Mouse (Mus musculus) spleen, adult 2 months (tissue): ENCODE results near the gene Hist1h2af. TPM values are rescaled to one million over a fixed set of nuclear protein-coding genes. Genes with fewer than 3 reads are reported as not detected.
A peak's percentile ranks its signal among the peaks of the same experiment; 100 is the strongest.
"Not testable (repeated sequence)": the region's sequence is repeated elsewhere in the genome, so short reads cannot be mapped to it uniquely, and the experiment has no call there.

Source experiments
- DNase-seq, 2 experiments: peaks; one replicate each; pipeline versions ENCODE4 v3.0.0 to v3.0.0-alpha.2; 2012 to 2021; ENCODE audit warnings: low spot score in 2 of 2, low read depth in 1 of 2
- H3K27ac ChIP-seq: fragments of 200-500 bp; 2 replicates; pipeline ENCODE4 v1.5.1; 2012; ENCODE audit warnings: low read length, inconsistent platforms; ENCODE audit not compliant: insufficient read depth
- H3K27me3 ChIP-seq: fragments of 200-500 bp; 2 replicates; pipeline ENCODE4 v1.6.1; 2012; ENCODE audit warnings: mild to moderate bottlenecking, moderate library complexity, low read length, inconsistent platforms; ENCODE audit not compliant: control insufficient read depth, insufficient read depth
- H3K36me3 ChIP-seq: fragments of 200-500 bp; 2 replicates; pipeline ENCODE4 v1.6.1; 2012; ENCODE audit warnings: mild to moderate bottlenecking, low read length, inconsistent platforms; ENCODE audit not compliant: control insufficient read depth, insufficient read depth
- H3K4me1 ChIP-seq: fragments of 200-500 bp; 2 replicates; pipeline ENCODE4 v1.6.1; 2011; ENCODE audit warnings: inconsistent platforms; ENCODE audit not compliant: control insufficient read depth, insufficient read depth, insufficient read length
- H3K4me3 ChIP-seq: fragments of 200-500 bp; 2 replicates; pipeline ENCODE4 v1.5.1; 2011; ENCODE audit warnings: mild to moderate bottlenecking, inconsistent platforms; ENCODE audit not compliant: insufficient read depth, insufficient read length; ENCODE audit errors: extremely low read depth
- CTCF ChIP-seq: fragments of 200-500 bp; IDR thresholded peaks from 2 replicates; pipeline ENCODE4 v1.5.1; 2011; ENCODE audit warnings: mild to moderate bottlenecking, inconsistent platforms; ENCODE audit not compliant: insufficient read depth, insufficient read length, insufficient replicate concordance; ENCODE audit errors: extremely low read depth
- POLR2A ChIP-seq: fragments of 200-500 bp; IDR thresholded peaks from 2 replicates; pipeline ENCODE4 v1.6.1; 2011; ENCODE audit warnings: low read depth, low read length, inconsistent platforms
- WGBS: fragments of 180-500 bp; shearing (Covaris S2); methylation state at CpG from one replicate; pipeline ENCODE4 v1.1.7; 2018; 5-methylcytosine and 5-hydroxymethylcytosine counted together
- polyA plus RNA-seq: library from polyadenylated mRNA; depleted of rRNA; stranded (reverse); fragments of >200 nt; gene quantifications from 2 replicates; pipeline ENCODE4 v1.2.3, GENCODE M21; 2012

The Hist1h2af gene
- polyA plus RNA-seq, 1 experiment: 733 TPM

DNA sequence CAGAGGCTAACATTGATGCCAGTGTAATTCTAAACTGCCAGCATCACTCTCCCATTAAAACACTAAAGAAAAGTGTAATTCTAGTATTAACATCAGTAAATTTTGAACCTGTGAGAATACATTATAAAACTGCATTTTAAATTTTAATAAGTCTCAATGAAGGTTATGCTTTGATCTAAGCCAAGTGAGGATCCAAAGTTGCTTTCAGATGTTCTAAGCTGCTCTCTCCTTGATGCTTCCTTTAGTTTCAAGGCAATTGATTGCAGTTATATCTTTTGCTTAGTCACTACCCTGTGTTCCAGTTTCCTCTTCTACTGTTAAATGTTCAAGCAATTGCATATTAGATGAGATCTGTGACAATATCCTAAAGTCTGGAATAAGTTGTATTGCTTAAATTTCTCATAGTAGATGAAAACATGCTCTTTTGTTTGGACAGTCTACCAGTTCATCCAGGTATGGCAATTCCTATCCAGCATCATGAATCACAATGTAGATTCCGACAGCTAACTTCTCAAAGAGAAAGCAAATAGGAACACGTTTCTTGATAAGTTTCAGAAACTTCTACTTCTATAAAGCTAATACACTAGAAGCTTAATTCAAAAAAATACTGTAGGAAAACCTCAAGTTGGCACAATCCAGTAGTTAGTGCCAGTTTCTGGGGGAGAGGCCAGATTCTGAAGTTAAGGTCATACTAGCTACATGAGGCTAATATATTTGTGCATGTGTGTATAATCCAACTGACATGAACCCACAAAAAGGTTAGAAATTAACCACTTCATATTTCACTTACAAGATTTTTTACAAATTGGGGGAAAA, 38.7 kb downstream of the Hist1h2af start:
- WGBS: 32% methylated on average over 2 of the region's 2 CpGs
- Histone ChIP-seq H3K27me3 (no peaks in the 10 kb centered on the region), H3K4me3 (peak overlapping the region; percentile 30; the same call in 1 of the 2 replicates), H3K4me1 (peaks cover 2% of the 10 kb centered on the region; the same call in 1 of the 2 replicates), H3K27ac (no peak overlapping the region), H3K36me3 (no peaks in the 10 kb centered on the region)
- DNase-seq: no peak
- no peak for TF ChIP-seq CTCF

DNA sequence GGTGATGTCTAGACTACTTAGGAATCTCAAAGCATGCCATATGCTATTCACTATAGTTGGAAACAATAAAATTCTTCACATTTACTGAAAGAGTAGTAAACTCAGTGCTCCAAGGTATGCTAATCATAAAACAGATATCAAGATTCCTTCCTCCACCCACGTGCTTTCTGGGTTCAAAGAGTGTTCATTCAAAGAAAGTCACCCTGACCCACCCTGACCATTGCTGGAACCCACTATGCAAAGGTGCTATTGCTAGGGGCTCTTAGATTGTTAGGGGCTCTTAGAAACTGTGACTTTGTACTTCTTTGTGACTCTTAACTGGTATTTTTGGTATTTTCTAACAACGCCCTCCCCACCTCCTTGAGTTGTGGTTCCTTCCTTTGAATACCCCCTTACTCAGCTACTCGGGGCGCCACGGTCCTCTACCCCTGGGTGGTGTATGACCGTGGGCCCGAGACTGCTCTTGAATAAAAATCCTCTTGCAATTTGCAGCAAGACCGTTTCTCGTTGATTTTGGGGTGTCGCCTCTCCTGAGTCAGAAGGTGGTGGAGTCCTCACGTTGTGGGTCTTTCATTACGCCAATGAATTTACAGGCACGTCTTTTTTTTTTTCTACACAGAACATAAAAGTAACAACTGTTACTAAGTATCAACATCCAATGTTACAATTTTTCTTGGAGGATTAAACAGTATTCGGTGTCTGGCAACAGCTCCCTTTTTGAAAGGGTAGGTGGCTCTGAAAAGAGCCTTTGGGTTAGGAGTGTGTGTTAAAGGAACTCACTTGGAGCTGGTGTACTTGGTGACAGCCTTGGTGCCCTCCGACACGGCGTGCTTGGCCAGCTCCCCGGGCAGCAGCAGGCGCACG, 39.6 kb downstream of the Hist1h2af start:
- Histone ChIP-seq H3K4me3 (peak overlapping the region; percentile 33; the same call in 1 of the 2 replicates), H3K27ac (peak overlapping the region; percentile 95)
- not testable (repeated sequence) for H3K4me1 ChIP-seq, H3K36me3 ChIP-seq, H3K27me3 ChIP-seq, DNase-seq
- WGBS: 6% methylated on average over 20 of the region's 20 CpGs

DNA sequence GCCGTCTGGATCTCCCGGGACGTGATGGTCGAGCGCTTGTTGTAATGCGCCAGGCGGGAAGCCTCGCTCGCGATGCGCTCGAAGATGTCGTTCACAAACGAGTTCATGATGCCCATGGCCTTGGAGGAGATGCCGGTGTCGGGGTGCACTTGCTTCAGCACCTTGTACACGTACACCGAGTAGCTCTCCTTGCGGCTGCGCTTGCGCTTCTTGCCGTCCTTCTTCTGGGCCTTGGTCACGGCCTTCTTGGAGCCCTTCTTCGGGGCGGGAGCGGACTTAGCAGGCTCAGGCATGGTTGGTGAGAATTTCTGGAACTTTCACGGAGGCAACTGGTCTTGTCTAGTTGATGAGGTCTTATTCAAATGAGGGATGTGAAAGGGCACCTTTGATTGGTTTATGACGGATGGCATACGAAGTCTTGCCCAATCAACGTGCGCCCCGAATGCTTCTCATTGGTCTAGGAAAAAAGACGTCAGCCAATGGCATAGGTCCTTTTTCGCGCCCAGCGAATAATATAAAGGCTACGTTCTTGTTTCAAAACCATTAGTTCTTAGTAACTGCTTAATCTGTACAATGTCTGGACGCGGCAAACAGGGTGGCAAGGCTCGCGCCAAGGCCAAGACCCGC, 40.3 kb downstream of the Hist1h2af start, which contains the start of the genes Hist1h2bf and Hist1h2ad:
Hist1h2bf (minus strand) TSS at position 299 of the 627 bp plus-strand sequence.
Hist1h2ad (plus strand) TSS at position 484 of the 627 bp plus-strand sequence.
- Histone ChIP-seq H3K27ac (peak within 1 kb of the TSS; percentile 95), H3K4me3 (peak within 1 kb of the TSS; percentile 56)
- not testable (repeated sequence) for H3K4me1 ChIP-seq, H3K27me3 ChIP-seq, H3K36me3 ChIP-seq
- DNase-seq: peak; percentile 86 to 97
- under 1% methylated on average over 42 of the region's 42 CpGs for WGBS

DNA sequence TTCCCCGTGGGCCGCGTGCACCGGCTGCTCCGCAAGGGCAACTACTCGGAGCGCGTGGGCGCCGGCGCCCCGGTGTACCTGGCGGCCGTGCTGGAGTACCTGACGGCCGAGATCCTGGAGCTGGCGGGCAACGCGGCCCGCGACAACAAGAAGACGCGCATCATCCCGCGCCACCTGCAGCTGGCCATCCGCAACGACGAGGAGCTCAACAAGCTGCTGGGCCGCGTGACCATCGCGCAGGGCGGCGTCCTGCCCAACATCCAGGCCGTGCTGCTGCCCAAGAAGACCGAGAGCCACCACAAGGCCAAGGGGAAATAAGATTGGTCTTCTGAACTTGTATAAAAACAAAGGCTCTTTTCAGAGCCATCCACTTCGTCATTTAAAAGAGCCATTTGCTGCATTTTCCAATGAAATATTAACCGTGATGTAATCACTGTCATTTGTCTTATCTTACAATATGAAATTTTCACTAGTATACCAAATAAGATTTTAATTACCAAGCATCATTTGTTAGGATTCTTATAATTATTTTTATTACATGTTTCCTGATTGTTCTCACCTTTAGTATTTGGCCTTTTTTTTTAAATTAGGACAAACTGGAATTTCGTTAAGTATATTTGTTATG, 41.0 kb downstream of the Hist1h2af start:
- not testable (repeated sequence) for H3K27me3 ChIP-seq, H3K4me1 ChIP-seq, DNase-seq, H3K4me3 ChIP-seq, H3K36me3 ChIP-seq
- peak overlapping the region; percentile 80 for H3K27ac ChIP-seq
- under 1% methylated on average over 12 of the region's 39 CpGs for WGBS

DNA sequence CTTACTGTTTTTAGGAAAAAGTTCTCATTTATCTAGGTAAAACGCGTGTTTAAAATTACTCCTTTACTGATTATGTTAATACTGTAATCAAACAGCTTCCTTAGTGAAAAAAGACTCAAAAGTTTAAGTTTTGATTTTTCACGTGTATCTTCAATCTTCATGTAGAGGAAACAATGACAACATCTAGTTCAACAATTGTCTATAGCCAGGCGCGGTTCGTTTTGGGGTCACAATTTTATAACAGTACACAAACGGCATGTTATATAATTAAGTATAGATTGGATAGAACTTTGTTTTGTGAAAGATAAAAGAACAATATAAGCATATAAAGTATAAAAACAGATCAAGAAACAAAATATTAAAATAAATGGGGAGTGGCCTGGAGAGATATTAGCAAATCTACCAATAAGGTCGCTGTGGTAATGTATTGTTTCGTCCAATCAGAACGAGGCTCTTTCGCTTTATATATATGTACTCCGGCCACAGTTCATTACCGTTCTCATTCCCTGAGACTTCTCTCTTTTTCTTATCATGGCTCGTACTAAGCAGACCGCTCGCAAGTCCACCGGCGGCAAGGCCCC, 41.7 kb downstream of the Hist1h2af start, which contains the start of gene Hist1h3d:
Hist1h3d (plus strand) TSS at position 493 of the 581 bp plus-strand sequence.
- Histone ChIP-seq H3K27me3 (no peaks in the 10 kb centered on the region), H3K4me3 (peak within 1 kb of the TSS; percentile 55), H3K36me3 (no peaks in the 10 kb centered on the region), H3K27ac (peak within 1 kb of the TSS; percentile 83), H3K4me1 (peaks cover 2% of the 10 kb centered on the region; the same call in 1 of the 2 replicates)
- DNase-seq: peak; percentile 41 to 79
- under 1% methylated on average over 18 of the region's 18 CpGs for WGBS
- TF ChIP-seq POLR2A: peak; percentile 27; the same call in 1 of the 2 replicates
- no peak for TF ChIP-seq CTCF

DNA sequence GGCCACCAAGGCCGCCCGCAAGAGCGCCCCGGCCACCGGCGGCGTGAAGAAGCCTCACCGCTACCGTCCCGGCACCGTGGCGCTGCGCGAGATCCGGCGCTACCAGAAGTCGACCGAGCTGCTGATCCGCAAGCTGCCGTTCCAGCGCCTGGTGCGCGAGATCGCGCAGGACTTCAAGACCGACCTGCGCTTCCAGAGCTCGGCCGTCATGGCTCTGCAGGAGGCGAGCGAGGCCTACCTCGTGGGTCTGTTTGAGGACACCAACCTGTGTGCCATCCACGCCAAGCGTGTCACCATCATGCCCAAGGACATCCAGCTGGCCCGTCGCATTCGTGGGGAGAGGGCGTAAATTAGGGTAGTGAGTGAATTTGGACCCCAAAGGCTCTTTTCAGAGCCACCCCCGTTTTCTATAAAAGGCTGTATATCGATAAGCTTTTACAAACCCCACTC, 42.2 kb downstream of the Hist1h2af start:
- peak; percentile 10; the same call in 1 of the 2 replicates for TF ChIP-seq POLR2A
- not testable (repeated sequence) for H3K36me3 ChIP-seq, H3K4me1 ChIP-seq, H3K27me3 ChIP-seq, DNase-seq
- WGBS: under 1% methylated on average over 18 of the region's 40 CpGs
- Histone ChIP-seq H3K27ac (peak overlapping the region; percentile 83), H3K4me3 (peak overlapping the region; percentile 55)
